Comparison of ENCODE assay signal across 7 mouse cellular contexts in the genomic region with DNA sequence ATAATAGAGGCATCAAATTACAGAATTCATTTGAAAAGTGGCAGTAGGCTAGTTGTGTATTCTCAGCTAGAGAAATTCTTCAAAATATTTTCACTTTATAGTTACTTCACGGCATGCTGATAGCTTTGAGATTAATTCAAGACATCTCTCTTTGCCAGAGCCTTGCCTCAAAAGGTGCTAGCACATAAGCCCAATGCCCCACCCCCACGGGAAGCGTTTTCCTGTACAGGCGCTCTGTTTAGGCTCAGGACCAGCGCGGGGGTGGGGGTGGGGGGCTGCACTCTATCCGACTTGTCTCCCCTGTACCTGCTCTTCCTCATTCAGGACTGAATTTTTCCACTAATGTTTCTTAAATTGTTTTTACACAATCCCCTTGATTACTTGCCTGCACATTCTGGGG. TPM values are rescaled to one million over a fixed set of nuclear protein-coding genes. Genes with fewer than 3 reads are reported as not detected.
A peak's percentile ranks its signal among the peaks of the same experiment; 100 is the strongest.
DNase-seq lines count a peak whose midpoint lies in the region; ATAC-seq and TF ChIP-seq lines count a peak whose summit lies in the region.

No protein-coding gene starts in this region.

- H3K27me3 ChIP-seq in kidney, postnatal 0 days (ENCODE audit: insufficient read depth, low read length): peaks cover 14% of the 10 kb centered on the region; the same call in 1 of the 2 replicates
- H3K27me3 ChIP-seq in embryonic facial prominence, embryonic 12.5 days: peaks cover 27% of the 10 kb centered on the region
- 0 out of 2 replicates have a peak, but pooled peaks cover 5% of the 10 kb centered on the region for H3K27me3 ChIP-seq in intestine, postnatal 0 days (replicated peaks; ENCODE audit: control insufficient read depth, insufficient read depth, low read length)
- peaks cover 13% of the 10 kb centered on the region for H3K27me3 ChIP-seq in stomach, embryonic 14.5 days (ENCODE audit: control insufficient read depth, insufficient read depth, low read length)

- peaks cover 2% of the 10 kb centered on the region; the same call in 1 of the 2 replicates for H3K4me1 ChIP-seq in kidney, postnatal 0 days (replicated peaks; ENCODE audit: insufficient read depth, low read length)
- peaks cover 27% of the 10 kb centered on the region for H3K4me1 ChIP-seq in embryonic facial prominence, embryonic 12.5 days
- peaks cover 5% of the 10 kb centered on the region; the same call in 1 of the 2 replicates for H3K4me1 ChIP-seq in intestine, postnatal 0 days (replicated peaks; ENCODE audit: control insufficient read depth, insufficient read depth, low read length)
- H3K4me1 ChIP-seq in stomach, embryonic 14.5 days (ENCODE audit: control insufficient read depth, insufficient read depth, low read length): peaks cover 11% of the 10 kb centered on the region; the same call in 1 of the 2 replicates

- H3K9ac ChIP-seq in kidney, postnatal 0 days (ENCODE audit: low read depth, low read length): peak overlapping the region; percentile 27; the same call in 1 of the 2 replicates
- H3K9ac ChIP-seq in embryonic facial prominence, embryonic 12.5 days: no peak overlapping the region
- 0 out of 2 replicates have a peak overlapping the region, but pooled peaks have one; percentile 54 for H3K9ac ChIP-seq in intestine, postnatal 0 days (ENCODE audit: low read depth, low read length)
- no peak overlapping the region for H3K9ac ChIP-seq in stomach, embryonic 14.5 days (replicated peaks; ENCODE audit: low read depth, low read length)

- no peak overlapping the region for H3K27ac ChIP-seq in kidney, postnatal 0 days
- H3K27ac ChIP-seq in embryonic facial prominence, embryonic 12.5 days: no peak overlapping the region
- H3K27ac ChIP-seq in intestine, postnatal 0 days (ENCODE audit: low read depth, low read length): peak overlapping the region; percentile 84
- peak overlapping the region; percentile 17; the same call in 1 of the 2 replicates for H3K27ac ChIP-seq in stomach, embryonic 14.5 days (ENCODE audit: low read length)

- peak overlapping the region; percentile 57 for H3K4me3 ChIP-seq in kidney, postnatal 0 days (replicated peaks; ENCODE audit: low read depth, low read length)
- H3K4me3 ChIP-seq in embryonic facial prominence, embryonic 12.5 days: peak overlapping the region; percentile 59
- H3K4me3 ChIP-seq in intestine, postnatal 0 days (ENCODE audit: low read depth, low read length): peak overlapping the region; percentile 63
- peak overlapping the region; percentile 49 for H3K4me3 ChIP-seq in stomach, embryonic 14.5 days (ENCODE audit: low read depth, low read length)

- no peak for TF ChIP-seq CTCF in kidney, postnatal 0 days (IDR thresholded peaks at IDR 0.05; ENCODE audit: low read depth)
- TF ChIP-seq CTCF in intestine, postnatal 0 days (IDR thresholded peaks at IDR 0.05; ENCODE audit: low read depth): no peak

- ATAC-seq in kidney, postnatal 0 days (replicated peaks; ENCODE audit: low FRiP score, low read depth): no peak
- ATAC-seq in embryonic facial prominence, embryonic 12.5 days (ENCODE audit: insufficient number of reproducible peaks, insufficient read depth, low FRiP score, low TSS enrichment): no peak
- ATAC-seq in intestine, postnatal 0 days: no peak
- no peak for ATAC-seq in stomach, embryonic 14.5 days (ENCODE audit: insufficient number of reproducible peaks, insufficient read depth, low FRiP score, low read depth)
- ATAC-seq in granulocyte monocyte progenitor cell, adult 5-6 weeks (replicated peaks; ENCODE audit: poor library complexity, severe bottlenecking): no peak

- no peak for DNase-seq in kidney, postnatal 0 days (ENCODE audit: low spot score)
- DNase-seq in kidney, postnatal 14 days: no peak
- no peak for DNase-seq in ovary, postnatal 36 days (ENCODE audit: low spot score)

- peak overlapping the region; percentile 91 for H3K4me2 ChIP-seq in kidney, postnatal 0 days (ENCODE audit: low read length)
- peak overlapping the region; percentile 100 for H3K4me2 ChIP-seq in embryonic facial prominence, embryonic 12.5 days (replicated peaks)
- peak overlapping the region; percentile 72 for H3K4me2 ChIP-seq in intestine, postnatal 0 days (replicated peaks; ENCODE audit: low read depth)
- H3K4me2 ChIP-seq in stomach, embryonic 14.5 days (replicated peaks; ENCODE audit: low read depth, low read length): peak overlapping the region; percentile 70

- WGBS in kidney, postnatal 0 days: 8% methylated on average over 7 of the region's 7 CpGs
- 1% methylated on average over 7 of the region's 7 CpGs for WGBS in embryonic facial prominence, embryonic 12.5 days
- under 1% methylated on average over 7 of the region's 7 CpGs for WGBS in intestine, postnatal 0 days
- WGBS in stomach, embryonic 14.5 days: under 1% methylated on average over 7 of the region's 7 CpGs

- H3K9me3 ChIP-seq in kidney, postnatal 0 days (replicated peaks; ENCODE audit: low read length): no peaks in the 10 kb centered on the region
- no peaks in the 10 kb centered on the region for H3K9me3 ChIP-seq in embryonic facial prominence, embryonic 12.5 days
- H3K9me3 ChIP-seq in intestine, postnatal 0 days (ENCODE audit: control insufficient read depth): no peaks in the 10 kb centered on the region
- no peaks in the 10 kb centered on the region for H3K9me3 ChIP-seq in stomach, embryonic 14.5 days (ENCODE audit: control insufficient read depth, low read depth, low read length)

- no peaks in the 10 kb centered on the region for H3K36me3 ChIP-seq in kidney, postnatal 0 days (ENCODE audit: insufficient read depth, low read length)
- no peaks in the 10 kb centered on the region for H3K36me3 ChIP-seq in embryonic facial prominence, embryonic 12.5 days
- H3K36me3 ChIP-seq in intestine, postnatal 0 days (ENCODE audit: control insufficient read depth, insufficient read depth): no peaks in the 10 kb centered on the region
- H3K36me3 ChIP-seq in stomach, embryonic 14.5 days (ENCODE audit: control insufficient read depth, insufficient read depth, low read length): no peaks in the 10 kb centered on the region

RNA-seq across cellular contexts. Expression of gene Sgpp2, which starts 1.3 kb away (rescaled TPM):
- polyA plus RNA-seq in kidney, postnatal 0 days (2015; fragmentation: Nextera tagmentation; extraction: Ambion mirVana): 16.0 and 18.8 TPM in 2 replicates
- 2.9 and 4.2 TPM in 2 replicates for polyA plus RNA-seq in embryonic facial prominence, embryonic 12.5 days (2016; fragmentation: Nextera tagmentation; extraction: Ambion mirVana)
- polyA plus RNA-seq in intestine, postnatal 0 days (2015; fragmentation: Nextera tagmentation; extraction: Ambion mirVana): 23.0 and 25.9 TPM in 2 replicates
- 29.8 and 32.1 TPM in 2 replicates for polyA plus RNA-seq in stomach, embryonic 14.5 days (2014; fragmentation: Nextera tagmentation; extraction: Ambion mirVana)
- not detected in 2 replicates for total RNA-seq in granulocyte monocyte progenitor cell, adult 5-6 weeks (2014; fragmentation: Nextera tagmentation)
- not detected in 2 replicates for total RNA-seq in granulocyte monocyte progenitor cell, adult 5-6 weeks (2017)

Comparison
In these comparisons a context has a peak if more than half of its experiments do, and no peak if none do; other contexts are left out.
1. H3K27ac ChIP-seq: peak in intestine, postnatal 0 days (single experiment) and stomach, embryonic 14.5 days (single experiment); none in kidney, postnatal 0 days (single experiment) and embryonic facial prominence, embryonic 12.5 days (single experiment).
2. H3K9ac ChIP-seq: peak in kidney, postnatal 0 days (single experiment) and intestine, postnatal 0 days (single experiment); none in embryonic facial prominence, embryonic 12.5 days (single experiment) and stomach, embryonic 14.5 days (single experiment).
3. Peak in every context shown above with its lines, with median percentiles within 50 percentile points of each other: H3K4me2 ChIP-seq and H3K4me3 ChIP-seq.